27 mouse cellular contexts compared by ENCODE assay signal in the genomic region with DNA sequence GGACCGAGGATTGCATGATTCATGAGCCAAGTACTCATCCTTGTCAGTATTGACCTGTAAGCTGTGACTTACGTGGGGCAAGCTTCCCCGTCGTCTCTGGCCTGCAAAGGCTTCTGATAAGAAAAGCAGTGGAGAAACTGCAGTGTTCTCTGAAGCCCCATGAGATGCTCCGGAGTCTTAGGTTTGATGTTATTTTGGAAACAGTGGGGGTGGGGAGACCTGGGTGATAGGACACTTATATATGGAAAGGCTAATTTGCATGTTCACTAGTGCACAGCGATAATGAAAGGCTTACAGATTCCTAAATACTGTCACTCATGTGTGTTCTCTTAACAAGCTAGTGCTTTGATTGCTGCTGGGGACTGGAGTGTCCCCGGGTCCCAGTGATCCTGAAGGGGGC. TPM values are rescaled to one million over a fixed set of nuclear protein-coding genes. Genes with fewer than 3 reads are reported as not detected.
A peak's percentile ranks its signal among the peaks of the same experiment; 100 is the strongest.
DNase-seq lines count a peak whose midpoint lies in the region; ATAC-seq and TF ChIP-seq lines count a peak whose summit lies in the region.
"Had no signal": no experiment of that assay in that cellular context is flagged by ENCODE, and none has a peak within 500 bp of the region (broad histone marks: within the 10 kb centered on the region; RNA-seq: fewer than 3 reads in every experiment).

No protein-coding gene starts in this region.

- H3K36me3 ChIP-seq in heart, adult 2 months (ENCODE audit: control insufficient read depth, insufficient read depth, low read length) = no peaks in the 10 kb centered on the region; the same call in 1 of the 2 replicates
- no peaks in the 10 kb centered on the region for H3K36me3 ChIP-seq in heart, embryonic 14.5 days (ENCODE audit: control insufficient read depth, insufficient read depth, low read length)
- H3K36me3 ChIP-seq: limb, embryonic 12.5 days; lung, embryonic 15.5 days; neural tube, embryonic 13.5 days had no signal

- H3K4me1 ChIP-seq in heart, adult 2 months (ENCODE audit: control insufficient read depth, insufficient read depth, low read length) = peaks cover 12% of the 10 kb centered on the region
- peaks cover 30 to 41% of the 10 kb centered on the region in 2 experiments for H3K4me1 ChIP-seq in heart, embryonic 14.5 days (ENCODE audit: control insufficient read depth in 2 of 2, insufficient read depth in 2 of 2, low read length in 2 of 2)
- H3K4me1 ChIP-seq: limb, embryonic 12.5 days had no signal

- ATAC-seq in heart, embryonic 14.5 days (ENCODE audit: insufficient number of reproducible peaks, insufficient read depth, low FRiP score, low read depth) = no peak
- no peak for ATAC-seq in megakaryocyte progenitor cell, adult 5-6 weeks (replicated peaks; ENCODE audit: poor library complexity)
- ATAC-seq: intestine, postnatal 0 days; Patski had no signal

- H3K27me3 ChIP-seq in heart, adult 2 months (ENCODE audit: control insufficient read depth, insufficient read depth, low read length) = no peaks in the 10 kb centered on the region
- no peaks in the 10 kb centered on the region for H3K27me3 ChIP-seq in heart, embryonic 14.5 days (ENCODE audit: control insufficient read depth, insufficient read depth, low read length)
- H3K27me3 ChIP-seq: lung, embryonic 15.5 days; neural tube, embryonic 13.5 days had no signal

- peak overlapping the region; percentile 7; the same call in 1 of the 2 replicates for H3K27ac ChIP-seq in heart, adult 2 months
- H3K27ac ChIP-seq in heart, embryonic 14.5 days (replicated peaks in 1 of 2; ENCODE audit: control insufficient read depth in 1 of 2, insufficient read depth in 1 of 2, low read depth in 2 of 2, low read length in 2 of 2) = peak overlapping the region; percentile 3 to 24; a peak in 1 of 4 replicates
- H3K27ac ChIP-seq: forebrain, embryonic 13.5 days; hindbrain, embryonic 14.5 days; left cerebral cortex, adult 2 months; limb, embryonic 12.5 days; lung, embryonic 15.5 days; neural tube, embryonic 13.5 days had no signal

- H3K4me3 ChIP-seq in heart, adult 2 months = no peak overlapping the region
- H3K4me3 ChIP-seq in heart, embryonic 14.5 days (ENCODE audit: control insufficient read depth in 1 of 2, insufficient read depth in 1 of 2, low read depth in 1 of 2, low read length in 2 of 2) = no peak overlapping the region
- H3K4me3 ChIP-seq: erythroblast, embryonic 14.5 days; forebrain, embryonic 13.5 days; left cerebral cortex, adult 2 months; limb, embryonic 12.5 days; lung, embryonic 15.5 days; neural tube, embryonic 13.5 days had no signal

- H3K9ac ChIP-seq in heart, adult 2 months (ENCODE audit: low read depth, low read length) = no peak overlapping the region
- no peak overlapping the region for H3K9ac ChIP-seq in heart, embryonic 14.5 days (ENCODE audit: low read length)
- H3K9ac ChIP-seq: forebrain, embryonic 13.5 days; hindbrain, embryonic 14.5 days; limb, embryonic 12.5 days; lung, embryonic 15.5 days; neural tube, embryonic 13.5 days had no signal

- no peaks in the 10 kb centered on the region for H3K79me2 ChIP-seq in heart, adult 2 months (replicated peaks; ENCODE audit: control insufficient read depth, insufficient read depth, low read length)

- no peak for TF ChIP-seq EP300 in heart, adult 2 months (IDR thresholded peaks at IDR 0.05; ENCODE audit: insufficient read depth, low read depth, low read length)

- H3K4me2 ChIP-seq in heart, embryonic 14.5 days (ENCODE audit: low read length) = peak overlapping the region; percentile 9
- H3K4me2 ChIP-seq: forebrain, embryonic 13.5 days; hindbrain, embryonic 14.5 days; limb, embryonic 12.5 days; liver, embryonic 11.5 days; lung, embryonic 15.5 days; midbrain, embryonic 11.5 days; neural tube, embryonic 13.5 days had no signal

- H3K9me3 ChIP-seq in heart, embryonic 14.5 days (ENCODE audit: control insufficient read depth, low read length) = no peaks in the 10 kb centered on the region
- H3K9me3 ChIP-seq: forebrain, embryonic 13.5 days; limb, embryonic 12.5 days; lung, embryonic 15.5 days; neural tube, embryonic 13.5 days had no signal

- no peak for TF ChIP-seq CTCF in heart, adult 2 months (IDR thresholded peaks at IDR 0.05)

- DNase-seq in adrenal gland, adult 2 months = peak; percentile 27
- DNase-seq in adrenal gland, adult 18-20 months (ENCODE audit: low spot score in 2 of 2) = no peak
- DNase-seq in heart, adult 2 months = peak in 1 of 2 experiments; percentile 10
- DNase-seq in heart, postnatal 36 days = no peak
- no peak for DNase-seq in heart, postnatal 4 days
- DNase-seq in A20 (ENCODE audit: low read depth, low spot score) = peak; percentile 71
- DNase-seq: cerebellum, adult 2 months; cerebellum, postnatal 14 days; kidney, adult 9 months; kidney, postnatal 10 days; thymus, adult 2 months; thymus, postnatal 36 days had no signal

- no peak for TF ChIP-seq POLR2A in heart, adult 2 months (IDR thresholded peaks at IDR 0.05; ENCODE audit: insufficient read depth, low read depth, low read length)

- intact Hi-C loops in heart, adult 2 months (cut with DNase I) = loop anchor here (5.0 kb wide), 1 partner anchor 32 kb away; a partner anchor contains a TSS
- intact Hi-C loops in heart, postnatal 36 days (cut with DNase I) = no loop called here

- 29% methylated on average over 7 of the region's 7 CpGs for whole genome bisulfite sequencing in heart, adult 2 months
- WGBS in heart, embryonic 14.5 days = 9% methylated on average over 7 of the region's 7 CpGs

RNA-seq across cellular contexts. Expression of a gene that starts 30.3 kb away (rescaled TPM):
- total RNA-seq in adrenal gland, adult 2 months (2021) = 1 to 10 TPM; 1.3 to 2.0 TPM
- polyA plus RNA-seq in adrenal gland, adult 2 months (2012; rRNA removed) = 0.65 and 0.69 TPM in 2 replicates
- total RNA-seq in adrenal gland, adult 18-20 months (2021) = 1 to 10 TPM; 1.1 to 2.9 TPM
- 10 to 100 TPM; 26.3 to 47.2 TPM for total RNA-seq in heart, adult 2 months (2021)
- polyA plus RNA-seq in heart, adult 2 months (2012; rRNA removed) = 12.2 and 14.0 TPM in 2 replicates
- total RNA-seq in heart, postnatal 36 days (2021) = 10 to 100 TPM; 37.7 to 40.2 TPM
- 6.5 and 6.9 TPM in 2 replicates for polyA plus RNA-seq in heart, embryonic 14.5 days (2014; fragmentation: Nextera tagmentation; extraction: Ambion mirVana)
- 10 to 100 TPM; 15.2 to 15.9 TPM for total RNA-seq in heart, postnatal 4 days (2021)
- total RNA-seq in megakaryocyte progenitor cell, adult 5-6 weeks (2015) = not detected in 2 replicates
- not detected in 2 replicates for total RNA-seq in megakaryocyte progenitor cell, adult 5-6 weeks (2017)
- total RNA-seq: hematopoietic stem cell, adult 5-6 weeks; MEL had no signal
- polyA plus RNA-seq: erythroblast, embryonic 14.5 days had no signal

Comparison
In these comparisons a context has a peak if more than half of its experiments do, and no peak if none do; other contexts are left out.
1. DNase-seq: peak in adrenal gland, adult 2 months (single experiment) and A20 (single experiment); none in adrenal gland, adult 18-20 months (0 of 2), heart, postnatal 36 days (0 of 2) and heart, postnatal 4 days (single experiment).
2. RNA of a gene that starts 30.3 kb away (total RNA-seq): 26.3 to 47.2 TPM in heart, adult 2 months, 37.7 to 40.2 TPM in heart, postnatal 36 days and 15.2 to 15.9 TPM in heart, postnatal 4 days; 1.1 to 2.9 TPM in adrenal gland, adult 18-20 months, 1.3 to 2.0 TPM in adrenal gland, adult 2 months and not detected in megakaryocyte progenitor cell, adult 5-6 weeks; every median in the first group is over 4 times any median in the second.